Mouse (Mus musculus) mesoderm, embryonic 11.5 days (tissue): ENCODE measurements around the gene Serinc3.
"Not testable (repeated sequence)": the region's sequence is repeated elsewhere in the genome, so short reads cannot be mapped to it uniquely, and the experiment has no call there.

ENCODE experiments used
- DNase-seq: peaks from one replicate; pipeline ENCODE4 v3.0.0-alpha.2; 2012; ENCODE audit warnings: low read depth, low spot score

Serinc3 gene

DNA sequence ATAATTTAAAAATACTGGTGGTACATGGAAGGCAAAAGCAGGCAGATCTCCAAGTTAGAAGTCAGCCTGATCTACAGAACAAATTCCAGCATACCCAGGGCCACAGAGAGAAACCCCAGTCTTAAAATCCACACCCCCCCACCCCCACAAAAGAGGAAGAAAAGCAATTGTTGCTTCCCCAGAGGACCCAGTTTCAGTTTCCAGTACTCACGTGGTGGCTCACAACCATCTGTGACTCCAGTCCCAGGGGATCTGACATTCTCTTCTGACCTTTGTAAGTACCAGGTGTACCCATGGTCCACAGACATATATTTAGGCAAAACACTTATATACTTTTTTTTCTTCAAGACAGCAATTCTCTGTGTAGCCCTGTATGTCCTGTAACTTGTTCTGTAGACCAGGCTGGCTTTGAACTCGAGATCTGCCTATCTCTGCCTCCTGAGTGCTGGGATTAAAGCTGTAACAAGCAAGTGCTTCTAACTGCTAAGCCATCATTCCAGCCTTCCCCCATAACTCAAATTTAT lies 17.8 kb upstream of the Serinc3 start:
- DNase-seq: no peak

DNA sequence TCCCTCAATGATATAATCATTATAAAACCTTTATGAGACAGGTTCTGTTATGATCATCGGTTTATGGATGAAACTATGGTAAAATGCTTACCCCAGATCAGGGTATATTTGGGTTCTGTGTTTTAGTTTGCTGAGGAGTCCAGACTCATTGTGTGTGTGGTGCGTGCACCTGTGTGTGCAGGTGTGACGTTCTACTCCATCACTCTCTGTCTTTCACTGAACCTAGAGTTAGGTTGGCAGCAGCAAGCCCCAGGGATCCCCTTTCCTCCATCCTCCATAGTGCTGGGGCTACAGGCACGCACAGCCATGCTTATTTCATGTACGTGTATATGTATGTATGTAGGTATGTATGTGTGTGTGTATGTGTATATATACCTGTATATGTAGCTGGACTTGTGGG lies 17.1 kb upstream of the Serinc3 start:
- DNase-seq: no peak

DNA sequence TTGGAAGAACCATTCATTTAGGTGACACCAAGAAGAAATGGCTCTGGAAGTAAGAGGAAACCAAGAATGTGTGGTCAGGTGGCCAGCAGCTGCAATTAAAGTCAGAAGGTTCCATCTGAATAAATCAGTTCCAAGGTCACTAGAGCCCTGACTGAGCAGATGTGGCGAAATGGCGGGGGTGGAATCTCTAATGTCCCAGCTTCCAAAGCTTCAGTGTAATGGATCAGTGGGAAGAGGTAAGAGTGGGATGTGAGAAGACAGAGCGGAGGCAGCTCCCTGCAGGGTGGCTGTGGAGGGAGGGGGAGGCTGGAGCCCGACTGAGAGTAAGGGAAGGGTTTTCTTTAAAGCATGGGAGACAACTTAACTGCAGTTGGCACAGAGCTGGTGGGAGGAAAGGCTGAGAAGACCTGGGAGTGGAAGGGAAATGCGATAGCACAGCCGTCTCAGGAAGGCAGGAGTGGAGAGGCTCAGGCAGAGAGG lies 16.5 kb upstream of the Serinc3 start:
- peak; percentile 29 for DNase-seq

DNA sequence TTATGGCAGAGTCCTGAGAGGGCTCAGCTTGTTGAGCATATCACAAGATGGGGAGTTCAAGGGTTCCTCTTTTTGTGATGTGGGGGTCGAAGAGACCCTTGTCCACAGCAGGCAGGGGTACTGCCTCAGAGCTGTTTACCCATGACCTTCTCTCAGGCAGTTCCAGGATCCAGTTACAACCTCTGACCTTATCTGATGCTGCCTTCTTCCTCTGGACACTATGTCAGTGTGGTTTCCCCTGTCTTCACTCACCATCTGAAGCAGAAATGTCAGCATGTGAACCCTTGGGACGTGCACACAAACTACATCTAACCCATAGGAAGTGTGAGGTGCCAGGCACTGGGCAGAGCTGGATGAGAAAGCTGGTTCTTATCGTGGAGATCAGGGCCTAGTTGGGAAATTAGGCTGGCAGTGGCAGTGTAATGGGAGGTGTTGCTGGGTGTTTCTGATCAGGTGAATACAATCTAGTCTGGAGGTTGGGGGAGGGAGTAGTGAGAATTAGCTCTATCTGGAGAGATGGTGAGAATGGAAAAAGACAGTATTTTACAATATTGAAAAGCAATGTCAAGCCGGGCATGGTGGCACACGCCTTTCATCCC lies 15.3 kb upstream of the Serinc3 start:
- no peak for DNase-seq

DNA sequence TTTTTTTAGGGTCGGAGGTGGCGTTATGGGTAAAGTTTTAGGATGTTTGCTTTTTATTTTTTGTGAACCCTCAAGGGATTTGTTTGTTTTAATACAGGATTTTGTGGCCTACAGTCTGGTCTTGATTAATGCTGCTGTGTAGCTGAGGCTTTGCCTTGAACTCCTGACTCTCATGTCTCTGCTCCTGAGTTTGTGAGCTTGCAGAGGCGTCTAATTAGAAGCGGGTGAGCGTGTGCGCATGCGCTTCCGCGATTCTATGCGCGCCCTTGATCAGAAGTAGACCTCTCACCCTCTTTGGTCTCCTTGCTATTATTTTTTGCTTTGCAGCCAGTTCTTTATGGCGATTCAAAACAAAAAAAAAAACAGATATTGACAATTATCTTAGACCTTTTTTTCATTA lies 14.5 kb upstream of the Serinc3 start:
- DNase-seq: no peak

DNA sequence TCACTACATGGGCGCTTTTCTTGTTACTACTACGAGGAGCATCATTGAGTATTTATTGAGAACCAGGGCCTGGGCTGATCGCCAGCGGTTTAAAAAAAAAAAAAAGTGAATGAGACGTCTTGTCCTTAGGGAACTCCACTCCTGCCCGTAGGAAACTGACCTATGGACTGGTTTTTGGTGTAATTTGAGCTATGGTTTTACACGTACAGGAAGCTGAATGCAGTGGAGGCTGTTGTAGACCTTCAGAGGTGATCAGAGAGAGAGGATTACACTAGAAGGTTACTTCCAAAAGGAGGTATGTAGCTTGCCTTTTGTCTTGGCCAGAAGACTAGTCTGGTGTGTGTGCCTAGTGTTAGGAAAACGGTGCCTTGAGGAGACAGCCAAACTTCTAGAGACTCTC lies 14.0 kb upstream of the Serinc3 start:
- peak; percentile 12 for DNase-seq

DNA sequence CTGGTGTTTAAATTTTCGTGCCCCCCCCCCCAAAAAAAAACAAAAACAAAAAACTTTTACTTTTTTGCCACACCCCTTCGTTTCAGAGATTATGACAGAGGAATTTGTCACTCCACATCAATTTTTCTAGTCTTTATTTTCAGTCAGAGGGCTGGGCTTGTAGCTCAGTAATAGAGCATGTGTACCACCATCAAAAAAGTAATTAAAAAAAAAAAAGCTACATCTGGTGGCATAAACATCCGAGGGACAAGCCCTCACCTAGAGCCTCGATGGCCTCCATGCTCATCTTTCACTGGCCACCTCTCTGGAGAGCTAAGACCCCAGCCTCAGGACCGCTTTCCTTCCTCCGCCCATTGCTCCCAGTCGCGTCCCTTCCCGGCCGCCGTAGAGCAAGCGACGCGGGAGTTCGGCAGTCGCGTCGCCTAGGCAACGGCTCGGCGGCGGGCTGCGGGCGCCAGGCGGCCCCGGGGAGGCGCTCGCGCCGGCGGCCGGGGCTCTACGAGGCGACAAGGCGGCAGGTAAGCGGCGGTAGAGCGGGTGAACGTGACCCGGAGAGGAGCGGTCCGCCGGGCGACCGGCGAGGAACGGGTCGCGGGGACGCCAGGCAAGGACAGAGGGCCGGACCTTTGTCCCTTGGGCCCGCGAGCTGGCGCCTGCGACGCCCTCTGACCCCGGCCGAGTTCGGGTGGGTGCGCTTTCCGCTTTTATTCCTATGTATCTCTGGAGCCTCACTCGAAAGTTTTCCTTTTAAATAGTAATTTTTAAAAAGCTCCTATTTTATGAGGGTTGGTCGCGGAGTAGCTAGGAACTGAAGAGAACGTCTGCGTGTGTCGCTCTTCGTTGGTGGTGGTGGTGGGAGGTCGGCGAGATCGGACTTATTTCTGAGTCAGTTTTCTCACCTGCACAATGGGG lies 13.3 kb upstream of the Serinc3 start, which contains the start of gene Pkig:
Pkig (plus strand) TSS at position 412 of the 912 bp plus-strand sequence.
- peak; percentile 90 for DNase-seq

DNA sequence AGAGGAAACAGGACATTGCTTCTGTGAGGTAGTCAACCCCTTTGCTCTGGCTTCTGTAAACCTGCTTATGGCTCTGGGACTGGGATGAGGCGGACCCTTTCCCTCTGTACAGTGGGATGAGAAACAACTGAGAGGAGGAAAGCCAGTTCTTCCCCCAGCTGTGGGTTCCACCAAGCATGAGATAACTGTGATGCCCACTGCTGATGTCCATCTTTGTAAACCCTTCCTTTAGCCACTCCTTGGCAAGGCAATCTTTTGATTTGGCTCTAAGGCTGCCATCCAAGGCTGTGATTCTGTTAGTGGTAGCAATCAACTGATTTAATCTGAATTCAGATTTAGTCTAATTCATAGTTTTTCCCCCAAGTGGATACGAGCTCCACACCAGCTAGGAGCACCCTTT lies 12.6 kb upstream of the Serinc3 start:
- DNase-seq: no peak

DNA sequence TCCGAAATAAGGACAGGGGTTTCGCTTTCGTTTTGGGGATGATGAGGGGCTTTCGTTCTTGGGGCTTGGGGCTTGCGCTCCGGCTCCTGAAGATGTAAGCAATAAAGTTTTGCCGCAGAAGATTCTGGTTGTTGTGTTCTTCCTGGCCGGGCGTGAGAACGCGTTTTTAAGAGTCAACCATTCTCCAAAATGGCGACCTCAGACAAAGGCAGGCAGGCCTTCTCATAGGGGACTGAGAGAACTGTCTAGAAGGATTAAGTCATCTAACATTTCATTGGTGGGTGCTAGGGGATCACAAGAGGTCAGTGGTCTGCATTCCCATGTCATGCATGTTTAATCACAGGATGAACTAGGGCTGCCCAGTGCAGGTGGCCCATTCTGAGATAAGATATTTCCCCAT lies 10.8 kb upstream of the Serinc3 start:
- not testable (repeated sequence) for DNase-seq

DNA sequence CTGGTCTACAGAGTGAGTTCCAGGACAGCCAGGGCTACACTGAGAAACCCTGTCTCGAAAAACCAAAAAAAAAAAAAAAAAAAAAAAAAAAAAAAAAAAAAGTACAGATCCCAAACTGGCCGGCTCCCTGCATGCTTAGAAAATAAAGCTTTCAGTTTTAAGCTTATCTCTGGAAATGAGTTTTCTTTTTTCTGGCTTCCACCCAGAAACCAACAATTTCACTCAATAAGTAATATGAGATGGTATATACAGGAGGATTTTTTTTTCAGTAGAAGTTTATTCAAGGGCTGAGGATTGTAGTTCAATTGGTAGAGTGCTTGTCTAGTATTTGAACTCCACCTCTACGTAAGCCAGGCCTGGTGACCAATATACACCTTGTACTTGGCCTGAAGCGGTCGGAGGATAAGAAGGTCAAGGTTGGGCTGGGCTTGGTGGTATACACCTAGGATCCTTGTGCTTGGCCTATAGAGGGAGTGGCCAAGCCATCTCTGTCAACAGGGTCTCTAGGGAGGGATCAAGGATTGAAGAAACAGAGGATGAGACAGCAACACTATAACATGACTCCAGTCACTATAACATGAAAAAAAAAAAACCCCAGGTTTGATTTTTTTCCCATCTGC lies 1.6 kb upstream of the Serinc3 start:
- DNase-seq: no peak

DNA sequence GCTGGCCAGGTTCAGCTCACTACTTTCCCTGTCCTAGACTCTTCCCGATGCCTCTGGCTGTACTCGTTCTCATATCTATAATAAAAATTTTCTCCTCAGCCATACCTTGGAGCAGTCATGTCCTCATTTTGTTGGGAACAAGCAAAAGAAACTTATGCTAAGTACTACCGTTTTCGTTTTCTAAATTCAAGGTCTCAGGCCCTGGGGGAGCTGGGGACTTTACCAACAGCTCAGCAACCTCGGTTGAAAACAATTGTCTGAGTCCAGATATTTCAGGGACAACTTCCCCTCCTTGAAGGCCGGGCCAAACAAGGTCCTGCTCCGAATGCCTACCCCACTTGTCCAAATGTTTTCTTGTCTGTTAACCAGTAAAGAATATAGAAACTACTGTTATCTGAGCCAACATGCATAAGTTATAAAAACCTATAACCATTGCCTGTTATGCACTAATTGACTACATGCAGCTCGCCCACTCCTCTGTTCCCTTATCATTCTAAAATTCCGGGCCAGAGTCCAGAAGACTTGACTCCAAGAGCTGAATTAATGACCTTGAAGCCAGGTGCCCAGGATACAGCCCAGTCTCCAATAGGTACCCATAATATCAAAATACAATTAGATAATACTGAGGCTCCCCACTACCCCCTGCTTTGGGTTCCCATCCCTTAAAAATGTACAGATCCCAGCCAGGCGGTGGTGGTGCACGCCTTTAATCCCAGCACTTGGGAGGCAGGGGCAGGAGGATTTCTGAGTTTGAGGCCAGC lies 949 bp upstream of the Serinc3 start:
- DNase-seq: no peak

DNA sequence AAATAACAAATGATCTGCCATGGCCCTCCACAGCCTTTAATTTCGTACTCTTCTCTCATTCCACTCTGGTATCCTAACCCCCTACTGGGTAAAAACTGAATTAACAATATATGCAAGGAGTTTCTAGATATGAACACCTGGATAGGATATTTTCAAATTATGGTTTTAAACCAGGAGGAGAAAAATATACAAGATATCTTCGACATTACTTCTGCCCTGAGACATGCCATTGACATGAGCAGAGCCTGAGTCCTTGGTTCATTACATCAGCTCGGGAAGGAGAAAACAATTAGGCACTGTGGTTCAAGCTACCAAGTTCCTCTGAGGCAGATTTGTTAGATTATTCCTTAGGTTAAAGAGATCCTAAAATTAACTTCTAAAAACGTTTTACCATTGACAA lies 884 bp downstream of the Serinc3 start:
- no peak for DNase-seq

DNA sequence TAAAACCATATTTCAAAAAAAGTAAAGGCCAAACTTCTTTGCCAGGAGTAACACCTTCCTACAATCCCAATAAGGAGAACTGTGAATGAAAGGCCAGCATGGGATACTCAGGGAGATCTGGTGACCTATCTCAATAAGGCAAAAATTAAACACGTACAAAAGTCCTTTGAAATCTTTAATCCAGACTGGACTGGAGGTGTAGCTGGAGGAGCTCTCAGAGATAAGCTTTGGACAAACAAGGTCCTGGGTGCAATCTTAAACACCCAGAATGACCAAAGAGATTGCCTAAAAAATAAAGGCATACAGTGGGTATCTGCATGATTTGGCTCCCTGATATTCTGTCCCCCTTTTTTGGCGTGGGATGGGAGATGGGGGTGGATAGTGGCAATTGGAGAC lies 1.4 kb downstream of the Serinc3 start:
- DNase-seq: no peak

DNA sequence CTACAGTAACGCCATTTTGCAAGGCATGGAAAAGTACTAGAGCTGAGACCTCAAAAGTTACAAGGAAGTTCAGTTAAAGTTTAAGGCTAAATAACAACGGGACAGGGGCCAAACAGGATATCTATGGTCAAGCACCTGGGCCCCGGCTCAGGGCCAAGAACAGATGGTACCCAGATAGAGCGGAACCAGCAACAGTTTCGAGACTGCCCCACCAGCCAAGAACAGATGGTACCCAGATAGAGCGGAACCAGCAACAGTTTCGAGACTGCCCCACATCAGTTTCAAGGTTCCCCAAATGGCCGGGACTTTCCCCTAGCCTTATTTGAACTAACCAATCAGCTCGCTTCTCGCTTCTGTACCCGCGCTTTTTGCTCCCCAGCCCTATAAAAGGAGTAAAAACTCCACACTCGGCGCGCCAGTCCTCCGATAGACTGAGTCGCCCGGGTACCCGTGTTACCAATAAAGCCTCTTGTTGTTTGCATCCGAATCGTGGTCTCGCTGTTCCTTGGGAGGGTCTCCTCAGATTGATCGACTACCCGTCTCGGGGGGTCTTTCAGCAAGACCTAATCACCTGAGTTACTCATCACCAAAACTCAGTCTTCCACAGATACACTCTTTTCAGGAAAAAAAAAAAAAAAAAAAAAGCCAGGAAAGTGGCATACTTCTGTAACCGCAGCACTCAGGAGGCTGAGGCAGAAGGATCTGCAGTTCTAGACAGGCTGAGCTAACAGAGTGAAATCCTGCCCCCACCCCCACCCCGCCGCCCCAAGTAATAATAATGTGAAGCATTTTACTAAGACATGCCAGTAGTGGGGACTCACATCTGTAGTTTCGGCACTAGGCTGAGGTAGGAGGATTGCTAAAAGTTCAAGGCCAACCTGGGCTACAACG lies 2.0 kb downstream of the Serinc3 start:
- peak; percentile 19 for DNase-seq

DNA sequence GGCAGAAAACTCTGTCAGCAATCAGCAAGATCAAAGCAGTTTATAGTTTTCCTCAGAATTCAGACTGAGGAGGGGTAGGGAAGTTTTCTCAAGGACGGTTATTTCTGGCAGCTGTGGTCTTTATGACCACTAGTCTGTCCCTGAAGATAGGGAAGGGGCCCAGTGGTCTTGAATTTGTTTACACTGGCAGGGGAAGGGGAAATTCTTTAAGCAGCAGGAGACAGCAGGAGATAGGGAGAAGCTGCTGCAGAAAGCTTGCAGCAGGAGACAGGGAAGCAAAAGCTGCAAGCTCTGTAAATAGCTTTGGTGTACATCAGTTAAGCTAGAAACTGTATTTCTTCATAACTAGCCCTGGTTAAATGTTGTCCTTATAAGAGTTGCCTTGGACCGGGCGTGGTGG lies 3.2 kb downstream of the Serinc3 start:
- DNase-seq: no peak

DNA sequence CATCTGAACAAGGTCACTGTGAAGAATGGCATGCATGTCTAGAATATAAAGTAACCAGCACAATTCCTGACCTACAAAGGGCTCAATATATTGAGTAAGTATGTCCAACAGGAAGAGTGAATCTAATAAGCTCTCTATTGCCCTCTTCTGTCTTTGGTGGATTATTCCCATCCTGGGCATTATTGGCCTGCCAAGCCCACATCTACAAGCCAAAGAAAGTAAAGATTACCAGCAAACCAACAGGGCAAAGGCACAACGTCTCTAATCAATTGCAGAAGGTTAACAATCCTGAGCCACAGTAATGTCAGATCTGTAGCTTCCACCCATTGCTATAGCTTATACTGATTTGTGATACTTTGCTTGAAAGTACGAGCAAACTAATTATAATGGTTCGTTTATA lies 4.4 kb downstream of the Serinc3 start:
- DNase-seq: no peak

DNA sequence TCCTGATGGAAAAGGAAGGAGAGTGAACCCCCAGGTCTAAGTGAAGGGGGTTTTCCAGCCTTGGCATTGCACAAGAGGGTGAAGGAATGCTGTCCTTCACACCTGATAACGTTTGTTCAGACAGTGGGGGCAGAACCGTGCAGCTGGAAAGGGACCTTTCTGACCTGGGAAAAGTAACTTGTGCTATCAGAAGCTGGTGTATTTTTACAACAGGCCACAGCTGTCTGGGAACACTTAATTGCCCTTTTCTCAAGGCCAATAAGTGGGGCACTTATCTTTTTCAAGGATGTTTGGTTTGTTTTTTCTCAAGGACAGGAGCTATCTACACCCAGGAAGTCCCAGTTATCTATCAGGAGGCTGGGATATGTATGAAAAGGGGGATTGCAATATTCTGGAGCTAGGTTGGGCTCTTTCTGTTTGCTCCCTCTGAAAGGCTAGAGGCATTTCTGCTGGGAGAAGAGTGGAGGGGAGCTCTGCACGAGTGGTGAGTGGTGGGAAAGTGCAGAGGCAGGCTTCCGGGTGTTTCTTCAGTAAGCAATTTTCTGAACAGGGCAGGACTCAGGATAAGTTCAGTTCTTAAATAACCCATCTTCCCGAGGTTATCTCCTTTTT lies 7.2 kb downstream of the Serinc3 start:
- no peak for DNase-seq

DNA sequence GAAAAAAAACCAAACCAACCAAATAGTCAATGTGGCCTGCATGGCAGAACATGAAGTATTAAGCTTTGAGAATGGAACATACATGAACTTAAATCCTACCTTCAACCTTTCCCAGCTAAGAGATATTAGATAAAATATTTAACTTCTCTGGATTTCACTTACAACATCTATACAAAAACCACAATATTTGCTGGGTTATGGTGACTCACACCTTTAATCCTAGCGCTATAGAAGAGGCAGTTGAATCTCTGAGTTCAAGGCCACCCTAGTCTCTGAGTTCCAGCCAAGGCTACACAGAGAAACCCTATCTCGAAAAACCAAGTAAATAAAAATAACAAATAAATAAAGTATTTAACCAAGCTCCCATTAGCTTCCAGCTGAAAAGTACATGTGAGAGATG lies 8.9 kb downstream of the Serinc3 start:
- no peak for DNase-seq

DNA sequence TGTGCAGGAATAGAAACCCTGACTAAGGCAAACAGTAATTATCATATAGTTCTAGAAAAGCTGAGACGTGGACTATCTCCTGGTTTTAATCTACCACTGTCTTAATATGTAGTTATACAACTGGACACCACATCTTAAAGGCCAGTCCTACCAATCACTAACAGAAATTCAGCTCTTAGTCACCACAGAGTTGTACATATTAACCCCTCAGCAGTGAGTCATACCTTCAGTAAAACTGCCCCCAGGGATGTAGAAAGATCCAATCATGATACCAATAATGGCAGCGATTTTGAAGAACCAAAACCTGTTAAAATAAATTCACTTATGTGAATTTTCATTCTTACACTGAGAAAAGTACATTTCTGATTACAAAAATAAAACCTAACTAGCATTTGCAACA lies 10.7 kb downstream of the Serinc3 start:
- no peak for DNase-seq

DNA sequence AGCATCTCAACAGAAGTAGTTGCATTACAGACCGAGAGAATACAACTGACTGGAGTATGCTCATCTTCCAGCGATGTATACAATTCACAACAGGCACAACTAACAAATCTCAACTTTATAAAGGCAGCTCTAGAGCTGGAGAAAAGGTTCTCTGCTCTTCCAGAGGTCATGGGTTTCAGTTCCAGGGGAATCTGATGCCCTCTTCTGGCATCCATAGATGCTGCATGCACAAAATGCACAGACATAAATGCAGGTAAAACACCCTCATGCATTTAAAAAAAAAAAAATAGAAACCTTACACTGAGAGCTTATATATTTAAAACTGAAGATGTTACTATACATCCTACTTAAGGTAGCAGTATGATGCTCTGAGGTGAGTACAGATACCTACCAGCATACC lies 13.2 kb downstream of the Serinc3 start:
- no peak for DNase-seq
